Mouse (Mus musculus) forebrain, embryonic 16.5 days (tissue): ENCODE results near the gene Eif4h. TPM values are rescaled to one million over a fixed set of nuclear protein-coding genes. Genes with fewer than 3 reads are reported as not detected.

Experiments
- ATAC-seq: fragments of 200-750 bp; cut with Nextera tagmentation; 2 replicates; pipeline ENCODE4 v1.8.0; 2017; ENCODE audit warnings: mild to moderate bottlenecking, moderate library complexity
- H3K27ac ChIP-seq: fragments of 300-500 bp; sonication (generic); 2 replicates; pipeline ENCODE4 v1.5.1; 2014; ENCODE audit warnings: low read length, control low read depth
- H3K27me3 ChIP-seq: fragments of 300-500 bp; sonication (generic); replicated peaks from 2 replicates; pipeline ENCODE4 v1.6.1; 2014; ENCODE audit warnings: low read length; ENCODE audit not compliant: control insufficient read depth, insufficient read depth
- H3K36me3 ChIP-seq: fragments of 300-500 bp; sonication (generic); 2 replicates; pipeline ENCODE4 v1.6.1; 2014; ENCODE audit not compliant: control insufficient read depth, insufficient read depth
- H3K4me1 ChIP-seq: fragments of 300-500 bp; sonication (generic); replicated peaks from 2 replicates; pipeline ENCODE4 v1.6.1; 2014; ENCODE audit warnings: low read length; ENCODE audit not compliant: control insufficient read depth, insufficient read depth
- H3K4me2 ChIP-seq: fragments of 300-500 bp; sonication (generic); 2 replicates; pipeline ENCODE4 v1.6.1; 2014; ENCODE audit warnings: mild to moderate bottlenecking, low read length, control low read depth
- H3K4me3 ChIP-seq: fragments of 300-500 bp; sonication (generic); replicated peaks from 2 replicates; pipeline ENCODE4 v1.5.1; 2014; ENCODE audit warnings: mild to moderate bottlenecking, low read length, control low read depth
- H3K9ac ChIP-seq: fragments of 300-500 bp; sonication (generic); replicated peaks from 2 replicates; pipeline ENCODE4 v1.6.1; 2014; ENCODE audit warnings: low read depth, low read length, control low read depth
- H3K9me3 ChIP-seq: fragments of 300-500 bp; sonication (generic); 2 replicates; pipeline ENCODE4 v1.6.1; 2016; ENCODE audit warnings: low read length; ENCODE audit not compliant: control insufficient read depth
- WGBS: fragments of 180-500 bp; shearing (Covaris S2); extraction: QIAGEN DNeasy Blood & Tissue Kit; methylation state at CpG from one replicate; pipeline ENCODE4 v1.1.7; 2014; 5-methylcytosine and 5-hydroxymethylcytosine counted together
- polyA plus RNA-seq: library from polyadenylated mRNA; unstranded; fragments of >200 nt; fragmentation: Nextera tagmentation; extraction: Ambion mirVana; gene quantifications from 2 replicates; pipeline ENCODE4 v1.2.1, GENCODE M21; 2015

Gene Eif4h
- polyA plus RNA-seq: 405 and 411 TPM in 2 replicates

GRCm38 (mm10) chr5:134639269-134639682, at the start of gene Eif4h:
TSS of gene Eif4h (minus strand) at chr5:134639490.
- peaks cover 11% of the 10 kb centered on the region for H3K36me3 ChIP-seq
- peak; percentile 94 for ATAC-seq
- no peaks in the 10 kb centered on the region for H3K27me3 ChIP-seq
- peak within 1 kb of the TSS; percentile 95 for H3K27ac ChIP-seq
- H3K9ac ChIP-seq: peak within 1 kb of the TSS; percentile 99
- H3K9me3 ChIP-seq: no peaks in the 10 kb centered on the region
- WGBS: under 1% methylated on average over 46 of the region's 52 CpGs
- H3K4me1 ChIP-seq: peaks cover 14% of the 10 kb centered on the region
- H3K4me2 ChIP-seq: peak within 1 kb of the TSS; percentile 86
- H3K4me3 ChIP-seq: peak within 1 kb of the TSS; percentile 98

GRCm38 (mm10) chr5:134688718-134689284, 49.5 kb upstream of the Eif4h start:
- peak; percentile 97 for ATAC-seq
- H3K9me3 ChIP-seq: no peaks in the 10 kb centered on the region
- no peaks in the 10 kb centered on the region for H3K27me3 ChIP-seq
- H3K4me1 ChIP-seq: peaks cover 14% of the 10 kb centered on the region
- peaks cover 14% of the 10 kb centered on the region for H3K36me3 ChIP-seq
- peak overlapping the region; percentile 94 for H3K27ac ChIP-seq
- WGBS: under 1% methylated on average over 37 of the region's 38 CpGs
- H3K9ac ChIP-seq: peak overlapping the region; percentile 92
- H3K4me3 ChIP-seq: peak overlapping the region; percentile 94
- H3K4me2 ChIP-seq: peak overlapping the region; percentile 70

- H3K27ac ChIP-seq: peak within 1 kb of the TSS; percentile 94
- no peaks in the 10 kb centered on the region for H3K9me3 ChIP-seq
- WGBS: 0% methylated on average over 55 of the region's 69 CpGs
- peak within 1 kb of the TSS; percentile 89 for H3K4me2 ChIP-seq
- no peaks in the 10 kb centered on the region for H3K27me3 ChIP-seq
- peaks cover 15% of the 10 kb centered on the region for H3K36me3 ChIP-seq
- peak within 1 kb of the TSS; percentile 92 for H3K9ac ChIP-seq
- H3K4me3 ChIP-seq: peak within 1 kb of the TSS; percentile 94
- H3K4me1 ChIP-seq: peaks cover 14% of the 10 kb centered on the region
- peak; percentile 6 for ATAC-seq
Observed at GRCm38 (mm10) chr5:134688086-134688717, 48.9 kb upstream of the Eif4h start, which contains the start of gene Limk1. TSS of gene Limk1 (minus strand) at chr5:134688598.

- Histone ChIP-seq H3K27me3 (no peaks in the 10 kb centered on the region), H3K27ac (no peak overlapping the region), H3K4me3 (peak overlapping the region; percentile 94), H3K9me3 (no peaks in the 10 kb centered on the region), H3K4me1 (peaks cover 14% of the 10 kb centered on the region), H3K36me3 (peaks cover 17% of the 10 kb centered on the region), H3K9ac (peak overlapping the region; percentile 92), H3K4me2 (peak overlapping the region; percentile 89)
- no peak for ATAC-seq
- WGBS: 74% methylated on average over 1 of the region's 1 CpGs
Observed at GRCm38 (mm10) chr5:134687187-134687586, 47.9 kb upstream of the Eif4h start.

- Histone ChIP-seq H3K27me3 (no peaks in the 10 kb centered on the region), H3K4me3 (no peak overlapping the region), H3K9ac (no peak overlapping the region), H3K9me3 (no peaks in the 10 kb centered on the region), H3K4me2 (no peak overlapping the region), H3K27ac (no peak overlapping the region), H3K36me3 (peaks cover 17% of the 10 kb centered on the region), H3K4me1 (peaks cover 14% of the 10 kb centered on the region)
- WGBS: 85% methylated on average over 6 of the region's 6 CpGs
- no peak for ATAC-seq
Observed at GRCm38 (mm10) chr5:134686541-134686940, 47.3 kb upstream of the Eif4h start.

- Histone ChIP-seq H3K27ac (no peak overlapping the region), H3K4me1 (peaks cover 12% of the 10 kb centered on the region), H3K9me3 (no peaks in the 10 kb centered on the region), H3K36me3 (peaks cover 17% of the 10 kb centered on the region), H3K4me2 (no peak overlapping the region), H3K4me3 (no peak overlapping the region), H3K9ac (no peak overlapping the region), H3K27me3 (no peaks in the 10 kb centered on the region)
- ATAC-seq: no peak
- WGBS: 57% methylated on average over 2 of the region's 2 CpGs
Observed at GRCm38 (mm10) chr5:134684398-134684797, 45.1 kb upstream of the Eif4h start.

- no peaks in the 10 kb centered on the region for H3K9me3 ChIP-seq
- H3K9ac ChIP-seq: no peak overlapping the region
- no peak overlapping the region for H3K4me3 ChIP-seq
- peaks cover 17% of the 10 kb centered on the region for H3K36me3 ChIP-seq
- peaks cover 11% of the 10 kb centered on the region for H3K4me1 ChIP-seq
- no peaks in the 10 kb centered on the region for H3K27me3 ChIP-seq
- 56% methylated on average over 2 of the region's 2 CpGs for WGBS
- no peak overlapping the region for H3K4me2 ChIP-seq
- no peak for ATAC-seq
- H3K27ac ChIP-seq: no peak overlapping the region
Observed at GRCm38 (mm10) chr5:134683813-134684212, 44.5 kb upstream of the Eif4h start.

GRCm38 (mm10) chr5:134680238-134680637, 40.9 kb upstream of the Eif4h start:
- peaks cover 16% of the 10 kb centered on the region for H3K4me1 ChIP-seq
- 86% methylated on average over 12 of the region's 12 CpGs for WGBS
- ATAC-seq: no peak
- H3K9ac ChIP-seq: no peak overlapping the region
- H3K4me2 ChIP-seq: no peak overlapping the region
- H3K27ac ChIP-seq: no peak overlapping the region
- H3K4me3 ChIP-seq: no peak overlapping the region
- no peaks in the 10 kb centered on the region for H3K9me3 ChIP-seq
- H3K36me3 ChIP-seq: peaks cover 9% of the 10 kb centered on the region; the same call in 1 of the 2 replicates
- no peaks in the 10 kb centered on the region for H3K27me3 ChIP-seq

GRCm38 (mm10) chr5:134678827-134679546, 39.7 kb upstream of the Eif4h start:
- ATAC-seq: no peak
- Histone ChIP-seq H3K9me3 (no peaks in the 10 kb centered on the region), H3K4me2 (no peak overlapping the region), H3K9ac (no peak overlapping the region), H3K27ac (no peak overlapping the region), H3K27me3 (no peaks in the 10 kb centered on the region), H3K4me3 (no peak overlapping the region), H3K36me3 (peaks cover 5% of the 10 kb centered on the region; the same call in 1 of the 2 replicates), H3K4me1 (peaks cover 16% of the 10 kb centered on the region)
- 75% methylated on average over 8 of the region's 8 CpGs for WGBS
